Mouse (Mus musculus): Measurements from ENCODE around the gene Serpinb1c. TPM values are rescaled to one million over a fixed set of nuclear protein-coding genes. Genes with fewer than 3 reads are reported as not detected.
"Not testable (repeated sequence)": the region's sequence is repeated elsewhere in the genome, so short reads cannot be mapped to it uniquely, and the experiment has no call there.

Gene Serpinb1c
- total RNA-seq, 2 experiments from 2014 or later: not detected

- no peak for DNase-seq (ENCODE audit: extremely low spot score in 1 of 2, low spot score in 1 of 2)
These were observed 31.0 kb downstream of the Serpinb1c start for GRCm38 (mm10) chr13:32867030-32867429.

DNA sequence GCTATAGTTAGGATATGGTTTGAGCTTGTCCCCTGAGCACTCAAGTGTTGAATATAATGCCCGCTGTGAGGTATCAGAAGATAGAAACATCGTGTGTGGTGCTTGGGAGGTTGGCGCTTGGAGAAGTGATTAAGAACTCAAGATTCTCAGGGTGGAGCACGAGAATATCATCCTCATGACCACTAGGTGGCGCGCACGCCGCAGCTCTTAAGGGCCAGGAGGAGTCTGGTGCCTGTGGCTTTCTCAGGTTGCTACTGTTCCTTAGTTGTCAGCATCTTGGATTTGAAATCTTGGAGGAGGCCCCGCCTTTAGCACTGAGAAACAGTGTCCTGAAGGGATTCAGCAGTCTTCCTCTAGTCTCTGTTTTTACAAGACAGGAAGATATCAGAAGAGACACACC is 31.5 kb downstream of the Serpinb1c start:
- peak; percentile 54 to 85 for DNase-seq (ENCODE audit: extremely low spot score in 1 of 2, low spot score in 1 of 2)

DNA sequence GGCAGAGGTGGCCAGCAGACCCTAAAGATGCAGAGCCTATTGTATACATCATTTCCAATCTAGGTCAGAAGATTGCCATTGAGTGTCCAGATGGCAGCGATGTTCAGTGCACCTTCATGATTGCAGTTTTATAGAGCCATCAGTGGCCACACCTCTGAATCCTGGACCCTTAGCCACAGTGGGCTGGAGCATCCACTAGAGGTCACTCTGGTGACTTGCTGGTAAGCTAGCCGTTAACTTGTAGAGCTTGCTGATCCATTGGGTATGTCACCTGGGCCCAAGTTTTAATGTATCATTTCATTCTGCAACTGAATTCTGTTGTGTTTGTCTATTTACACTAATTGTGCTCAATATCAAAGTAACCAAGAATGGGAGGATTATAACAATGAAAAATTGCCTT is 32.4 kb downstream of the Serpinb1c start:
- DNase-seq (ENCODE audit: extremely low spot score in 1 of 2, low spot score in 1 of 2): no peak

GRCm38 (mm10) chr13:32864529-32864928 is 33.5 kb downstream of the Serpinb1c start:
- DNase-seq (ENCODE audit: extremely low spot score in 1 of 2, low spot score in 1 of 2): not testable (repeated sequence)

- DNase-seq (ENCODE audit: extremely low spot score in 1 of 2, low spot score in 1 of 2): no peak
These were observed 34.6 kb downstream of the Serpinb1c start for GRCm38 (mm10) chr13:32863456-32863855.

DNA sequence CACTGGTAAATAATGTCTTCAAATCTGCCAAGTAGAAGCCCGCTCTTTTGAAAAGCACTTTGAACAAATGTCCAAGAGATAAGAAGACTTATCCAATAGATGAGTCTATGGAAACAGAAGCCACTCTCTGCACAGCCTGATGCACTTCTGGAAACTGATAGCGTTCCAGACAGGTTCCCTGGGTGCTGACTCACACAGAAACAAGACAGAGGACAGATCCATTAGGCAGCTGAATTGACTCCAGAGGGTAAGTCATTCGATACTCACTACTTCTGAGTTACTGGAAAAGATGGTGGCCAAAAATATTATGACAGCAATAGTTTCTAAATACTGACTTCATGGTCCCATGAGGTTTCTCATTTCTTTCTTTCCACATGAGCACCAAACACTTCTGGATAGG is 37.2 kb downstream of the Serpinb1c start:
- no peak for DNase-seq (ENCODE audit: extremely low spot score in 1 of 2, low spot score in 1 of 2)

- no peak for DNase-seq (ENCODE audit: extremely low spot score in 1 of 2, low spot score in 1 of 2)
These were observed 44.9 kb downstream of the Serpinb1c start for GRCm38 (mm10) chr13:32853073-32853472.

DNA sequence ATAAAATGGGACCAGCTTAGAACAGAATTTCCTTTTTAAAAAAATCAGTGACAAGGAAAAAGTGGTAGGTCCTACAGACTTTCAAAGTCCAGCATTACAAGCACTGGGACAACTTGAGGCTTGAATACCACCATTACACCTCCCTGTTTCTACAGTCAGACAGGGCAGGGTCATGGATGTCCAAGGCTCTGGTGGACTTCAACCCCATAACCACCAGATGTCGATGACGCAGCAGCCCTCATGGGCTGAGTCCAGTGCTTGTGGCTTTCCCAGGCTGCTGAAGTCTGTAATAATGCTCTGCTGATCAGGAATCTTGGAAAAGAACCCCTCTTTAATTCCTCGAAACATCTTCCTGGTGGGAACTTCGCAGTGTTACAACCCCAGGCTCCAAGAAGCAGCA is 45.5 kb downstream of the Serpinb1c start:
- DNase-seq (ENCODE audit: extremely low spot score in 1 of 2, low spot score in 1 of 2): no peak

DNA sequence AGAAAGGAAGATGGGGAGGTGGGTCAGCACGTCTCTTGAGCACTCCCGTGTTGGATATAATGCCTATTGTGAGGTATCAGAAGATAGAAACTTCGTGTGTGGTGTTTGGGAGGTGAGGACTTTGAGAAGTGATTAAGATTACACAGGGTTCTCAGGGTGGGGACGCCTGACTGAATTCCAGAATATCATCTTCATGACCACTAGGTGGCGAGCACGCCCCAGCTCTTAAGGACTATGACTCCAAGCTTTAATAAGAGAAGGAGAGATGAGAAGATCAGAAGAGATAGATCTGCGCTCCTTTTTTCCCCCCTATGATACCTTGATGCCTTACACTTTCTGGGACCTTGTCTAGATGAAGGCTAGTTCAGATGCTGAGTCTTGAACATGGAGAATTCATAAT is 46.0 kb downstream of the Serpinb1c start:
- peak in 1 of 2 experiments; percentile 49 for DNase-seq (ENCODE audit: extremely low spot score in 1 of 2, low spot score in 1 of 2)

DNA sequence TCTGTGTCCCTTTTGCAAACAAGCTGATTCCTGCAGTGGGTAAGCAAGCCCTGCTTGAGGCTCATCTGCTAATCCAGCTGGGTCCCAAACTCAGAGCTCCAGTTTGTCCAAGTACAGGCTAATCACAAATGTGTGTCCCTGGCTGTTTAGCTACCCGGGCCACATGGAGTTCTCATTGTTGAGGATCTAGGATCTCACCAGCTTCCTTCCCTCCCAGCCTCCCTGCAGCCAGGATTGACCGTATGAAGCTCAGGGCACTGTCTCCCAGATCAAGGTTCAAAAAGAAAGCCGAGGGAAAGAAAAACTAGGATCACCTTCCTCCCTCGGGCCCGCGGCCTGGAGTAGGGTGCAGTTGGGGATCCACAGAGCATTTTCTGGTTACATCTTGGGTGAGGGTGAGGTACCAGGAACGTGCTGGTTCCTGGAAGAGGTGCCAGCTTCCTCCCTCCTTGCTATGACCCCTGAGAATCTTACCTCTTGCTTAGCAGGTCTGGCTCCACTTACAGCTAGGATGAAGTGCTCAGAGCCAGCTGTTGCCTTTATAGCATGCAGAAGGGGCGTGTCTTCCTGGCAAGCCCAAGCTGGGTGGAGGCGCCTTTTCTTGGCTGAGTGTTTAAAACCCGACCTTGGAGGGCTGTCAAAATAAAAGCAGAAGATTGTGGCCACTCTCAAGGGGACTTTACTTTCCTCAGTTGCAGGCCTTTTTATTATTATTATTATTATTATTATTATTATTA is 47.2 kb downstream of the Serpinb1c start, which contains the start of gene Serpinb1a:
Gene Serpinb1a (minus strand): TSS at position 518 of the 737 bp plus-strand sequence.
- DNase-seq (ENCODE audit: extremely low spot score in 1 of 2, low spot score in 1 of 2): no peak

GRCm38 (mm10) chr13:32850156-32850555 is 47.9 kb downstream of the Serpinb1c start:
- no peak for DNase-seq (ENCODE audit: extremely low spot score in 1 of 2, low spot score in 1 of 2)

DNA sequence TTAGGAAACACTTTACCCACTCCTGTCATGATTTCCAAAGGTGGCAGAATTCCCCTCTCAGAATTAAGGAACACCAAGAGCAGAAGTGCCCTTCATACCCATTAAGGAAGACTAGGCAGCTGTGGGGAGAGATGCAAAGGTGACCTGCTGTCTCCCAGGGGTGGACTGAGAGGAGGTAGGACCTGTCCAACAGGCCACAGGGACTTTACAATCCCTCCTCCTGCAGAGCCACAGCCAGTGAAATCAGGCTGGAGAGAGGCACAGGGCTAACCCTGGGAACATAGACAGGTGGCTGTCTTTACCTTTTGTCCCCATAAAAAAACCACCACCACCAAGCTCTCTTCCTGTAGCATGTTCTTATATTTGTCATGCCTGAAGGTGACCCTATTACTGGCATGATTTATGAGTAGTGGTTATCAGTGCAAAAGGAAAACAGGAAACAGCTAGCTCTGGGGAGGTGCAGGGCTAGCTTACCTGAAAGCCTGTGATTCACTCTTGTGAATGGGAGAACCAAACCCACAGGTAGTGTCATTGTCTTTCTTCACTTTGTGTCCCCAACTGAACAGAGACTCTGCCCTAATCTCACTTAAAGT is 48.4 kb downstream of the Serpinb1c start:
- no peak for DNase-seq (ENCODE audit: extremely low spot score in 1 of 2, low spot score in 1 of 2)

DNA sequence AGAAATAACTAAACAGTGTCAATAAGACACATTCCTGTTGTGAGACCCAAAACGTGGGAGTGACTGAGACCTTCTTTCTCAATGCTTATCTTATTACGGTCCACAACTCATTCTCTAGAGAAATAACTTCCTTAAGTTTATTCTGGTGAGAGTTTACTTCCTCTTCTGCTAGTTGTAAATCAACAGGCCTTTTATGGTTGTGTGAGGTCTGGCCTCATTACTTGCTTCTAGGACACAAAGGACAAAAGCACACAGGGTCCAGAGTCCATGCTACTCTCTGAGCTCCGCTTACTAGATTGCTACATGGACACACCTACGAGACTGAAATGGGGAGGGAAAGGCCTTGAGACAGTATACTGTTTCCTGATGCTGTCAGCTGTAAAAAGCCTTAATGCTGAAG is 48.9 kb downstream of the Serpinb1c start:
- no peak for DNase-seq (ENCODE audit: extremely low spot score in 1 of 2, low spot score in 1 of 2)

GRCm38 (mm10) chr13:32846221-32846620 is 51.8 kb downstream of the Serpinb1c start:
- no peak for DNase-seq (ENCODE audit: extremely low spot score in 1 of 2, low spot score in 1 of 2)

DNA sequence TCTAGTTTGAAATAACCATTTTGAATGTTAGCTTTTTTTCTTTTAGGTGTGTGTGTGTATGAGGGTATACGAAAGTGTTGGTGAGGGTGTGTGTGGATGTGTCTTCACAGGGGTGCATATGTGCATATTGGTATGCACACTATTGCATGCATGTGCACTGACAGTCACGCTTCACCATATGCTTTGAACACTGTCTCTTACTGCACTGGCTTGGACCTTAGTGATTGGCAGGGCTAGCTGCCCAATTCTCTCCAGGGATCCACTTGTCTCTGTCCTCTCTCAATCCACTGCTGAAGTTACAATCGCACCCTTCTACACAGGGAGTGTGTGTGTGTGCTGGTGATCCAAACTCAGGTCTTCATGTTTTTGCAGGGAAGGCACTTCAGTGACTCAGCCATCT is 56.7 kb downstream of the Serpinb1c start:
- no peak for DNase-seq (ENCODE audit: extremely low spot score in 1 of 2, low spot score in 1 of 2)

DNA sequence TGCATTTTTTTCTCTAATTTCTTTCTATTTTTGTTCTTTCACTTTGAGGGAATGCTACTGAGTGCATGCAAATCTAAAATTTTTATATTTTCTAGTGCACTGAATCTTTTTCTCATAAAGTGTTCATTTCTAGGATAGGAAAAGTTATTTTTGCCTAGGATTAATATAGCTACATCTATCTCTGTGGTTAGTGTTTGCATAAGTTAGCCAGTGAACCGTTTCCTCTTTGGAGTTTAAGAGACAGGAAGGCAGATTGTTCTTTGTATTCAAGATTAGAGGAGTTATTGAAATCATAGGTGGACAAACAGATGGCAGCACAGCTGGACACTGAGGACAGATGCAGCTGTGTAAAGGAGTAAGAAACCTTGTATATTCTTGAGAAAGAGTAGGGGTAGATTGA is 58.7 kb downstream of the Serpinb1c start:
- no peak for DNase-seq (ENCODE audit: extremely low spot score in 1 of 2, low spot score in 1 of 2)

GRCm38 (mm10) chr13:32834513-32834912 is 63.5 kb downstream of the Serpinb1c start:
- DNase-seq (ENCODE audit: extremely low spot score in 1 of 2, low spot score in 1 of 2): no peak

GRCm38 (mm10) chr13:32833237-32833636 is 64.8 kb downstream of the Serpinb1c start:
- no peak for DNase-seq (ENCODE audit: extremely low spot score in 1 of 2, low spot score in 1 of 2)

GRCm38 (mm10) chr13:32832776-32833175 is 65.2 kb downstream of the Serpinb1c start:
- DNase-seq (ENCODE audit: extremely low spot score in 1 of 2, low spot score in 1 of 2): no peak

GRCm38 (mm10) chr13:32831505-32832273 is 66.3 kb downstream of the Serpinb1c start:
- no peak for DNase-seq (ENCODE audit: extremely low spot score in 1 of 2, low spot score in 1 of 2)
